Mouse (Mus musculus) midbrain, embryonic 13.5 days (tissue): ENCODE data around the gene Cbs. TPM values are rescaled to one million over a fixed set of nuclear protein-coding genes. Genes with fewer than 3 reads are reported as not detected.
A peak's percentile ranks its signal among the peaks of the same experiment; 100 is the strongest.
"Not testable (repeated sequence)": the region's sequence is repeated elsewhere in the genome, so short reads cannot be mapped to it uniquely, and the experiment has no call there.

Experiments used
- ATAC-seq: fragments of 200-750 bp; cut with Nextera tagmentation; 2 replicates; pipeline ENCODE4 v1.8.0; 2017; ENCODE audit warnings: mild to moderate bottlenecking, moderate TSS enrichment, moderate library complexity
- H3K27ac ChIP-seq: fragments of 300-500 bp; sonication (generic); 2 replicates; pipeline ENCODE4 v1.5.1; 2015; ENCODE audit warnings: inconsistent platforms, mild to moderate bottlenecking, moderate library complexity
- H3K27me3 ChIP-seq: fragments of 300-500 bp; sonication (generic); 2 replicates; pipeline ENCODE4 v1.6.1; 2015; ENCODE audit warnings: mild to moderate bottlenecking, inconsistent platforms
- H3K36me3 ChIP-seq: fragments of 300-500 bp; sonication (generic); 2 replicates; pipeline ENCODE4 v1.6.1; 2015; ENCODE audit warnings: mild to moderate bottlenecking, inconsistent platforms
- H3K4me1 ChIP-seq: fragments of 300-500 bp; sonication (generic); replicated peaks from 2 replicates; pipeline ENCODE4 v1.6.1; 2015; ENCODE audit warnings: inconsistent platforms
- H3K4me2 ChIP-seq: fragments of 300-500 bp; sonication (generic); replicated peaks from 2 replicates; pipeline ENCODE4 v1.6.1; 2015; ENCODE audit warnings: moderate library complexity, mild to moderate bottlenecking, inconsistent platforms
- H3K4me3 ChIP-seq: fragments of 300-500 bp; sonication (generic); replicated peaks from 2 replicates; pipeline ENCODE4 v1.5.1; 2015; ENCODE audit warnings: mild to moderate bottlenecking, inconsistent platforms
- H3K9ac ChIP-seq: fragments of 300-500 bp; sonication (generic); replicated peaks from 2 replicates; pipeline ENCODE4 v1.6.1; 2015; ENCODE audit warnings: mild to moderate bottlenecking, inconsistent platforms
- H3K9me3 ChIP-seq: fragments of 300-500 bp; sonication (generic); 2 replicates; pipeline ENCODE4 v1.6.1; 2016; ENCODE audit warnings: mild to moderate bottlenecking, inconsistent platforms
- WGBS: fragments of 180-500 bp; shearing (Covaris S2); methylation state at CpG from one replicate; pipeline ENCODE4 v1.1.7; 2015; 5-methylcytosine and 5-hydroxymethylcytosine counted together
- polyA plus RNA-seq: library from polyadenylated mRNA; unstranded; fragments of >200 nt; fragmentation: Nextera tagmentation; extraction: Ambion mirVana; gene quantifications from 2 replicates; pipeline ENCODE4 v1.2.1, GENCODE M21; 2015

The Cbs gene
- polyA plus RNA-seq, 1 experiment from 2014 or later: 3.3 TPM

- H3K27me3 ChIP-seq: peaks cover 32% of the 10 kb centered on the region
- H3K4me3 ChIP-seq: no peak overlapping the region
- H3K36me3 ChIP-seq: no peaks in the 10 kb centered on the region
- H3K9me3 ChIP-seq: no peaks in the 10 kb centered on the region
- H3K9ac ChIP-seq: no peak overlapping the region
- 62% methylated on average over 4 of the region's 4 CpGs for WGBS
- H3K4me1 ChIP-seq: peaks cover 21% of the 10 kb centered on the region
- H3K27ac ChIP-seq: no peak overlapping the region
- ATAC-seq: no peak
- no peak overlapping the region for H3K4me2 ChIP-seq
Observed at GRCm38 (mm10) chr17:31639651-31640050, 2.6 kb upstream of the Cbs start.

DNA sequence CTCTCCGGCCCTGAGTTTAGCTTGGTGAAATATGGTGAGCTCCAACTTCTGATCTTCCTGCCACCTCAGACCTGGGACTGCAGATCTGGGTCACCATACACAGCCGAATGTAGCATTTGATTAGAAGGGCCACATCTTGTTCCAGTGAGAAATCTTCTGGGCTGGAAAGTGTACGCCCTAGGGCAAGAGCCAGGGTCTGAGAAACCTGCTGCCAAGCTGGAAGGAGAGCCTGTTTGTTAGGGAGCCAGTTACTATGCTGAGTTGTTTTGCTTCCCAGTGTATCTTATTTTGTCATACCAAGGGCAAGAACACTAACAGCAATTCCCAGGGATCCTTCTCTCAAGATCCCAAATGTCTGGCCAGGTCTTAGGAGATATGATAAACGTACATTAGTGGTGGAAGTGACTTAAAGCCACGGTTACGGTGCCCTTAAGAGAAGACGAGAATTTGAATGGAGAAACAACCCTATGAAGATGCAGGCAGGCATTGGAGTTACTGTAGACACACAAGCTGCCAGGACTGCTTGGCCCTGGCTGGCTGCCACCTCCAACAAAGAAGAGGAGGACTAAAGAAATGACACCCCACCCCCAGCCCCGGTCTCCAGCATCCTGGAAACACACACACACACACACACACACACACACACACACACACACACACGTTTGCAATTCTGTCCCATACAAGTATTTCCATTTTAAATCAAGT, 980 bp upstream of the Cbs start:
- Histone ChIP-seq H3K27ac (peak overlapping the region; percentile 49), H3K36me3 (no peaks in the 10 kb centered on the region), H3K4me1 (peaks cover 21% of the 10 kb centered on the region), H3K27me3 (peaks cover 32% of the 10 kb centered on the region), H3K9ac (no peak overlapping the region), H3K4me3 (no peak overlapping the region), H3K4me2 (no peak overlapping the region), H3K9me3 (no peaks in the 10 kb centered on the region)
- WGBS: 68% methylated on average over 9 of the region's 9 CpGs
- ATAC-seq: no peak

GRCm38 (mm10) chr17:31636277-31636941, 629 bp downstream of the Cbs start:
- Histone ChIP-seq H3K9ac (peak overlapping the region; percentile 59), H3K4me3 (peak overlapping the region; percentile 47), H3K27ac (no peak overlapping the region), H3K9me3 (no peaks in the 10 kb centered on the region), H3K36me3 (no peaks in the 10 kb centered on the region), H3K4me2 (peak overlapping the region; percentile 72), H3K4me1 (peaks cover 21% of the 10 kb centered on the region), H3K27me3 (peaks cover 32% of the 10 kb centered on the region)
- peak; percentile 65; the same call in 1 of the 2 replicates for ATAC-seq
- 5% methylated on average over 45 of the region's 45 CpGs for WGBS

DNA sequence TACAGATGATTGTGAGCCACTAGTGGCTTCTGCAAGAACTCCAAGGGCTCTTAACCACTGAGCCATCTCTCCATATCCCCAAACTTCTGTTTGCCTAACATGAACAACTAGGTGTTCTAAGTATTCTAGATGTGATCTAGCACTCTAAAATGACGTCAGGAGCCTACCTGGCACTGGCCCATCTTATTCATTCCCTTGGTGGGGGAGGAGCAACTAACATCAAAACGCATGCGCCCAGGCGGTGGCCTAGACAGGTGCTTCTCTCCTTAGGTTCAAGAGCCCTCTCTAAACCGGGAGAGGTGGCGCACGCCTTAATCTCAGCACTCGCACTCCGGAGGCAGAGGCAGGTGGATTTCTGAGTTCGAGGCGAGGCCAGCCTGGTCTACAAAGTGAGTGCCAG, 1.3 kb downstream of the Cbs start:
- WGBS: 59% methylated on average over 11 of the region's 11 CpGs
- Histone ChIP-seq H3K4me1 (peaks cover 21% of the 10 kb centered on the region), H3K27me3 (peaks cover 32% of the 10 kb centered on the region)

GRCm38 (mm10) chr17:31634896-31635295, 2.1 kb downstream of the Cbs start:
- no peak for ATAC-seq
- WGBS: 78% methylated on average over 5 of the region's 5 CpGs
- H3K4me3 ChIP-seq: no peak overlapping the region
- no peaks in the 10 kb centered on the region for H3K9me3 ChIP-seq
- H3K36me3 ChIP-seq: no peaks in the 10 kb centered on the region
- H3K4me1 ChIP-seq: peaks cover 21% of the 10 kb centered on the region
- H3K27me3 ChIP-seq: peaks cover 32% of the 10 kb centered on the region
- no peak overlapping the region for H3K27ac ChIP-seq
- H3K4me2 ChIP-seq: no peak overlapping the region
- no peak overlapping the region for H3K9ac ChIP-seq

More for the DNA sequence above, 1.3 kb downstream of the Cbs start:
- peak overlapping the region; percentile 72 for H3K4me2 ChIP-seq
- ATAC-seq: no peak
- no peak overlapping the region for H3K27ac ChIP-seq
- H3K9ac ChIP-seq: no peak overlapping the region
- no peaks in the 10 kb centered on the region for H3K36me3 ChIP-seq
- no peaks in the 10 kb centered on the region for H3K9me3 ChIP-seq
- H3K4me3 ChIP-seq: peak overlapping the region; percentile 47; the same call in 1 of the 2 replicates

DNA sequence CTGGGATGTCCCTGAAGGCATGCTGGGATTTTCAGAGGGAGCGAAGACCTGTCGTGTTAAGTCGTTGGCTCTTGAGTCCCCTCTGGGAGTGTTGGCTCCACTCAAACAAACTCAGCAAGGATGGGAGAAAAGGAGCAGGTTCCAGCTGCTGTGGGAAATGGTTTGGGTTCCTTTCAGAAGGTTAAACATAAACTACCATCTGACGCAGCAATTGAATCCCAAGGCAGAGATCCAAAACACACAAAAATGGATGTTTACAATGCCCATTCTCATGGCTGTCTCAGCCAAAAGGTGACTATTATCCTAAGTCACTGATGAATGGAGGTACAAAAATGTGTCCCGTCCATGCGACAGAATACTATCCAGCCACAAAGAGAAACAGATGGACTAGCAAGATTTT, 4.0 kb downstream of the Cbs start:
- Histone ChIP-seq H3K27me3 (peaks cover 32% of the 10 kb centered on the region), H3K9me3 (no peaks in the 10 kb centered on the region), H3K9ac (no peak overlapping the region), H3K4me3 (no peak overlapping the region), H3K27ac (no peak overlapping the region), H3K4me2 (no peak overlapping the region), H3K4me1 (peaks cover 21% of the 10 kb centered on the region), H3K36me3 (no peaks in the 10 kb centered on the region)
- WGBS: 85% methylated on average over 6 of the region's 6 CpGs
- no peak for ATAC-seq

DNA sequence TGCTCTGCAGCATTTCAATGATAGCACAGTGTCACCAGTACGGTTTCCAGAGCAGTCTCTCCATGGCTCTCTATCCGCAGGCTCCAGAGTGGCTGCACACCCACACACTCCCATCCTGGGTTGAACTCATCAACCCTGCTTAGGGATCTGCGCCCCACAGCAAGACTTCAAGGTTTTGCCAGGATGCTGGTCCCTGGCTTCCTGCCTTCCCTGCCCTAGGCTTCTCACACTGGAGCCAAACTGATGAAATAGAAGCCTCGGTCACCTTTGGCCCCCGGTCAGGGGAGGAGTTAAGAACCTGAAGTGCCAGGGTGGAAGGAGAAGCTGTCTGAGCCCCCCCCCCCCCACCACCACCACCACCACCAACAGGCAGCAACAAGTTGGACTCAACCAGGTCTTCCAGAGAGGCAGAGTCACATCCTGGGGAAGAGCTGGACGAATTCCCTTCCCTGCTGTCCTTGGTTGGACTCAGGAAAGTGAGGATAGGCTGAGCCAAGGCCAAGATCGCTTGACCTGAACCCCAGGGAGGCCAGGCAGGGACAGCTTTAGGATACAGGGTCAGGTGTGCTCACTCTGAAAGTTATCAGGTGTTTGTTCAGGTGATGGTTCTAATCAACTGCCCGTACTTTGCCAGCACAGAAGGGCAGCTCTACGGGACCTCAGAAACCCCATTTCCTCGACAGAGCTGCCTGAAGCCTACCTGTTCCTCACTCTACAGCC, 5.8 kb downstream of the Cbs start:
- no peak for ATAC-seq
- Histone ChIP-seq H3K9ac (no peak overlapping the region), H3K27me3 (peaks cover 15% of the 10 kb centered on the region), H3K36me3 (no peaks in the 10 kb centered on the region), H3K4me2 (no peak overlapping the region), H3K4me3 (no peak overlapping the region), H3K9me3 (no peaks in the 10 kb centered on the region), H3K27ac (no peak overlapping the region), H3K4me1 (peaks cover 3% of the 10 kb centered on the region)
- WGBS: 84% methylated on average over 10 of the region's 10 CpGs

- H3K27ac ChIP-seq: no peak overlapping the region
- no peak overlapping the region for H3K4me2 ChIP-seq
- no peaks in the 10 kb centered on the region for H3K36me3 ChIP-seq
- no peaks in the 10 kb centered on the region for H3K27me3 ChIP-seq
- no peaks in the 10 kb centered on the region for H3K4me1 ChIP-seq
- no peak overlapping the region for H3K4me3 ChIP-seq
- ATAC-seq: no peak
- H3K9me3 ChIP-seq: no peaks in the 10 kb centered on the region
- 94% methylated on average over 2 of the region's 2 CpGs for WGBS
- no peak overlapping the region for H3K9ac ChIP-seq
Observed at GRCm38 (mm10) chr17:31627961-31628360, 9.1 kb downstream of the Cbs start.

DNA sequence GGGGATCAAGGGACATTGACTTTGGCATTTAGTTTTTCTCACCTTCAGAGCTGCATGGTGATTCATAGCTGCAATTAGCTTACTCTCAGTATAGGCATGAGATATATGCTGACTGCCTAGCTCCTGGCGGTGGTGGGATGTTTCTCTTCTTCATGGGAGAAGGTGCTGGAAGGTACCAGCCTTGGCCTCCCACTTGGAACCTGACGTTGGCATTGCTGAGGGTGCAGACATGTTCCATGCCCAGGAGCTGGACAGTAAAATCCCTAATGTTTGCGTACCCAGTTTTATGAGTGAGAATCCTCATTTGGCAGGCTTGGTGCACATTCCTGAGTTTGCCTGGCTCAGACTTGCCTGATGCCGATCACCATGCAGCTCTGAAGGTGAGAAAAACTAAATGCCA, 13.9 kb downstream of the Cbs start:
- Histone ChIP-seq H3K27me3 (no peaks in the 10 kb centered on the region), H3K36me3 (no peaks in the 10 kb centered on the region), H3K9ac (no peak overlapping the region), H3K27ac (no peak overlapping the region), H3K4me2 (no peak overlapping the region), H3K4me1 (no peaks in the 10 kb centered on the region), H3K9me3 (no peaks in the 10 kb centered on the region), H3K4me3 (no peak overlapping the region)
- ATAC-seq: no peak
- WGBS: 96% methylated on average over 4 of the region's 4 CpGs

- 86% methylated on average over 4 of the region's 4 CpGs for WGBS
- no peak overlapping the region for H3K4me2 ChIP-seq
- H3K4me1 ChIP-seq: no peaks in the 10 kb centered on the region
- H3K27me3 ChIP-seq: no peaks in the 10 kb centered on the region
- no peak overlapping the region for H3K4me3 ChIP-seq
- no peak for ATAC-seq
- no peak overlapping the region for H3K27ac ChIP-seq
- no peaks in the 10 kb centered on the region for H3K9me3 ChIP-seq
- H3K36me3 ChIP-seq: no peaks in the 10 kb centered on the region
- H3K9ac ChIP-seq: no peak overlapping the region
Observed at GRCm38 (mm10) chr17:31613086-31613755, 23.8 kb downstream of the Cbs start.

DNA sequence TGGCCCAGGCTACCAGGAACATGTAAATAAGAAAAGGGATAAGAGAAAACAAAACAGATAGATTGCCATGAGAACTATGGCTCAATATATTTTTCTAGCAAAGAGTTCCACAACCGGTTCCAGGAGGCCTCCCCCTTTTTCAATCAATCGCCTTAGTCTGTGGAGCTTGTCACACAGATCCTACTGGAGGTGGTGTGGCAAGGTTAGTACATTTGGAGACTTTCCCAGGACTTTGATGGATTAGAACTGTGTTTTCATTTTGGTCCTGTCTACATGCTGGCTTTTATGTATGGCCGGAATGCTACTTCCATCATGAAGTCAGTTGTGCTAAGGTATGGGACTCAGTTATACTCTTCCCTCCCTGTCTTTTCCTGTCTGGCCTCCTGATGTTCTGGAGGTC, 27.1 kb downstream of the Cbs start:
- H3K4me2 ChIP-seq: no peak overlapping the region
- H3K27me3 ChIP-seq: no peaks in the 10 kb centered on the region
- H3K9me3 ChIP-seq: no peaks in the 10 kb centered on the region
- H3K36me3 ChIP-seq: peaks cover 21% of the 10 kb centered on the region
- no peak for ATAC-seq
- no peak overlapping the region for H3K9ac ChIP-seq
- H3K4me3 ChIP-seq: no peak overlapping the region
- H3K27ac ChIP-seq: no peak overlapping the region
- WGBS: 96% methylated on average over 3 of the region's 3 CpGs
- no peaks in the 10 kb centered on the region for H3K4me1 ChIP-seq

DNA sequence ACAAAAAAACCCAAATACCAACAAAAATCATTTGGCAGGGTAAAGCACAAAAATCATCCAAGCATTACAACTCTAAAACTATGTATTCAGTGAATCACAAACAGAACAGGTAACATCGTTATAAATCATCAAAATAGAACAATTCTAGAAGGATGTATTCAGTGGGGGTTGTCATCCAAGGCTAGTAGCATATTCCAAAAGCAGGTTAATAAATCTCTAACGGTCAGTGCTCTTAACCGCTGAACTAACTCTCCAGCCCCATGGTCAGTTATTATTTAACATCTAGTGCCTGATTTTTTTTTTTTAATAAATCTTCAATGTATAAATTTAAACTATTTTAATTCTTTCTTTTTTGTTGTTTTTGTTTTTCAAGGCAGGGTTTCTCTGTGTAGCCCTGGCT, 27.9 kb downstream of the Cbs start:
- H3K9me3 ChIP-seq, H3K27ac ChIP-seq, H3K4me1 ChIP-seq, H3K27me3 ChIP-seq, H3K4me2 ChIP-seq, H3K4me3 ChIP-seq, H3K9ac ChIP-seq, ATAC-seq: not testable (repeated sequence)
- peaks cover 28% of the 10 kb centered on the region for H3K36me3 ChIP-seq
- WGBS: 97% methylated on average over 3 of the region's 3 CpGs
